Mouse (Mus musculus) kidney, adult 2 months (tissue): Measurements from ENCODE around the gene Vmn1r50. TPM values are rescaled to one million over a fixed set of nuclear protein-coding genes. Genes with fewer than 3 reads are reported as not detected.
"Not testable (repeated sequence)": the region's sequence is repeated elsewhere in the genome, so short reads cannot be mapped to it uniquely, and the experiment has no call there.

ENCODE experiments used
- DNase-seq: peaks from one replicate; pipeline ENCODE4 v3.0.0; 2021
- H3K27ac ChIP-seq: fragments of 200-500 bp; 2 replicates; pipeline ENCODE4 v1.5.1; 2012; ENCODE audit warnings: low read depth, low read length, control low read depth, inconsistent platforms; ENCODE audit not compliant: insufficient read depth
- H3K27me3 ChIP-seq: fragments of 200-500 bp; replicated peaks from 2 replicates; pipeline ENCODE4 v1.6.1; 2012; ENCODE audit warnings: mild to moderate bottlenecking, moderate library complexity, low read length, inconsistent platforms; ENCODE audit not compliant: control insufficient read depth, insufficient read depth
- H3K36me3 ChIP-seq: fragments of 200-500 bp; 2 replicates; pipeline ENCODE4 v1.6.1; 2012; ENCODE audit warnings: mild to moderate bottlenecking, moderate library complexity, low read length, inconsistent platforms; ENCODE audit not compliant: control insufficient read depth, insufficient read depth
- H3K4me1 ChIP-seq: fragments of 200-500 bp; 2 replicates; pipeline ENCODE4 v1.6.1; 2011; ENCODE audit warnings: low read length; ENCODE audit not compliant: control insufficient read depth, insufficient read depth
- H3K4me3 ChIP-seq: fragments of 200-500 bp; 2 replicates; pipeline ENCODE4 v1.5.1; 2011; ENCODE audit warnings: mild to moderate bottlenecking, low read depth, low read length, control low read depth; ENCODE audit not compliant: insufficient read depth
- CTCF ChIP-seq: fragments of 200-500 bp; conservative IDR thresholded peaks from 2 replicates; pipeline ENCODE4 v1.5.1; 2011; ENCODE audit warnings: low read depth, mild to moderate bottlenecking, control low read depth, low read length, moderate library complexity, mixed read lengths; ENCODE audit not compliant: insufficient read depth, insufficient read length
- POLR2A ChIP-seq: fragments of 200-500 bp; IDR thresholded peaks from one replicate; pipeline ENCODE4 v1.6.1; 2011; ENCODE audit warnings: low read depth, low read length, control low read depth
- WGBS: fragments of 180-500 bp; shearing (Covaris S2); methylation state at CpG from one replicate; pipeline ENCODE4 v1.1.7; 2018; 5-methylcytosine and 5-hydroxymethylcytosine counted together
- polyA plus RNA-seq: library from polyadenylated mRNA; depleted of rRNA; stranded (reverse); fragments of >200 nt; gene quantifications from 2 replicates; pipeline ENCODE4 v1.2.3, GENCODE M21; 2012; rRNA removed

The Vmn1r50 gene
- not detected in 2 replicates for polyA plus RNA-seq

DNA sequence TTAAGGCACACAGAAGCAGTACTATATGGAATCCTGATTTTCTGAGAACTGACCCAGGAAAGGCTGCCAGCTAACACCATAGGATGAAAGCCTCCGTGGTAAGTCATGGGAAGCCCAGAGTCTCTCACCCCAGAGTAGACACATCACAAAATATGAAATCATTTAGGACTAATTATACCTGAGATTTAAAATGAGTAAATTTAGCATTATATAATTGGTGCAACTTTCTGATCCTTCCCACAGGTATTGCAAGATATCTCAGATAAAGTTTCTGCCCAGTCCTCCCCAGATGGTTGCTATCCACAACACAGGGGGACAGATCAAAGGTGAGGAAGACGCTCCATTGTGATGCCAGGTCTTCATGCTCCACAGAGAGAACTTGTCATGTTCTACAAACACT is at the start of gene Vmn1r50:
Gene Vmn1r50, plus strand, starts transcription at position 301 of the 400 bp plus-strand sequence.
- no peak for DNase-seq
- Histone ChIP-seq H3K27me3 (no peaks in the 10 kb centered on the region), H3K27ac (no peak within 1 kb of the TSS), H3K36me3 (no peaks in the 10 kb centered on the region), H3K4me3 (no peak within 1 kb of the TSS), H3K4me1 (no peaks in the 10 kb centered on the region)
- 53% methylated on average over 2 of the region's 2 CpGs for WGBS
- TF ChIP-seq CTCF, result no peak

- Histone ChIP-seq H3K36me3 (no peaks in the 10 kb centered on the region), H3K27ac (no peak within 1 kb of the TSS), H3K4me3 (no peak within 1 kb of the TSS), H3K4me1 (no peaks in the 10 kb centered on the region), H3K27me3 (no peaks in the 10 kb centered on the region)
- no peak for DNase-seq
- WGBS, result 80% methylated on average over 4 of the region's 4 CpGs
- TF ChIP-seq POLR2A (no peak), CTCF (no peak)
These were observed 22.8 kb upstream of the Vmn1r50 start, which contains the start of gene Vmn1r49 for GRCm38 (mm10) chr6:90078406-90078805. TSS of gene Vmn1r49 (minus strand) at chr6:90078506.

GRCm38 (mm10) chr6:90100566-90100965 is 664 bp upstream of the Vmn1r50 start:
- 85% methylated on average over 2 of the region's 2 CpGs for WGBS
- TF ChIP-seq POLR2A, result no peak
- TF ChIP-seq CTCF, result no peak

GRCm38 (mm10) chr6:90122296-90122695 is 21.1 kb downstream of the Vmn1r50 start, which contains the start of gene Vmn1r51:
TSS of gene Vmn1r51 (plus strand) at chr6:90122596.
- H3K27ac ChIP-seq, H3K27me3 ChIP-seq, DNase-seq, H3K36me3 ChIP-seq, H3K4me1 ChIP-seq, H3K4me3 ChIP-seq: not testable (repeated sequence)
- WGBS, result 94% methylated on average over 1 of the region's 1 CpGs

More at GRCm38 (mm10) chr6:90100566-90100965, 664 bp upstream of the Vmn1r50 start:
- Histone ChIP-seq H3K27ac (no peak overlapping the region), H3K27me3 (no peaks in the 10 kb centered on the region), H3K4me1 (no peaks in the 10 kb centered on the region), H3K4me3 (no peak overlapping the region), H3K36me3 (no peaks in the 10 kb centered on the region)
- DNase-seq, result no peak

Other genes starting within 250 kb of the Vmn1r50 start
- gene Vmn1r42, start 225.0 kb upstream of the Vmn1r50 start, polyA plus RNA-seq, result not detected in 2 replicates
- gene Vmn1r43, start 225.0 kb upstream of the Vmn1r50 start, polyA plus RNA-seq, result not detected in 2 replicates
- not detected in 2 replicates for gene Vmn1r44, start 217.8 kb upstream of the Vmn1r50 start, polyA plus RNA-seq
- not detected in 2 replicates for gene Vmn1r45, start 160.8 kb upstream of the Vmn1r50 start, polyA plus RNA-seq
- gene Vmn1r46, start 132.1 kb upstream of the Vmn1r50 start, polyA plus RNA-seq, result not detected in 2 replicates
- gene Vmn1r47, start 85.3 kb upstream of the Vmn1r50 start, polyA plus RNA-seq, result not detected in 2 replicates
- not detected in 2 replicates for gene Vmn1r48, start 64.6 kb upstream of the Vmn1r50 start, polyA plus RNA-seq
- not detected in 2 replicates for gene Vmn1r49, start 22.9 kb upstream of the Vmn1r50 start, polyA plus RNA-seq
- gene Vmn1r51, start 21.2 kb downstream of the Vmn1r50 start, polyA plus RNA-seq, result not detected in 2 replicates
- gene Vmn1r52, start 73.4 kb downstream of the Vmn1r50 start, polyA plus RNA-seq, result not detected in 2 replicates
- not detected in 2 replicates for gene V1ra8, start 101.4 kb downstream of the Vmn1r50 start, polyA plus RNA-seq
- 0.13 and 0.48 TPM in 2 replicates for gene Vmn1r53, start 123.0 kb downstream of the Vmn1r50 start, polyA plus RNA-seq
- not detected in 2 replicates for gene Vmn1r54, start 144.9 kb downstream of the Vmn1r50 start, polyA plus RNA-seq
- not detected in 2 replicates for gene BC048671, start 199.8 kb downstream of the Vmn1r50 start, polyA plus RNA-seq
- gene Chst13, start 223.8 kb downstream of the Vmn1r50 start, polyA plus RNA-seq, result 1.5 and 3.0 TPM in 2 replicates
- 34.0 and 50.2 TPM in 2 replicates for gene Uroc1, start 231.9 kb downstream of the Vmn1r50 start, polyA plus RNA-seq